Mouse (Mus musculus): ENCODE data around the gene Klhdc8b.

Gene Klhdc8b

GRCm38 (mm10) chr9:108461181-108461631, at the start of gene Klhdc8b:
TSS of gene Klhdc8b (minus strand) at chr9:108461581.
- DNase-seq (ENCODE audit: low read depth), result no peak

- DNase-seq (ENCODE audit: low read depth), result no peak
Measured at GRCm38 (mm10) chr9:108508776-108509175, 47.4 kb upstream of the Klhdc8b start.

- peak; percentile 98 for DNase-seq (ENCODE audit: low read depth)
Measured at GRCm38 (mm10) chr9:108507619-108508434, 46.4 kb upstream of the Klhdc8b start, which contains the start of gene Qars. TSS of gene Qars (plus strand) at chr9:108507706.

DNA sequence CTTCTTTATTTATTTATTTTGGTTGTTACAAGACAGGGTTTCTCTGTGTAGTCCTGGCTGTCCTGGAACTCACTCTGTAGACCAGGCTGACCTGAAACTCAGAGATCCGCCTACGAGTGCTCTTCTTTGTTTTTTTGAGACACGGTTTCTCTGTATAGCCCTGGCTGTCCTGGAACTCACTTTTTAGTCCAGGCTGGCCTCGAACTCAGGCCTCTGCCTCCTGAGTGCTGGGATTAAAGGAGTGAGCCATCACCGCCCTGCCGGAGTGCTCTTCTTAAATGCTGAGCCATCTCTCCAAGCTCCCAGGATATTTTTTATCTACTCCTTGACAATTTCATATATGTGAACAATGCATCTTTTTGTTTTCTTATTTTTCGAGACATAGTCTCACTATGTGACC, 45.5 kb upstream of the Klhdc8b start:
- DNase-seq (ENCODE audit: low read depth), result no peak

- no peak for DNase-seq (ENCODE audit: low read depth)
Measured at GRCm38 (mm10) chr9:108499943-108500342, 38.6 kb upstream of the Klhdc8b start.

DNA sequence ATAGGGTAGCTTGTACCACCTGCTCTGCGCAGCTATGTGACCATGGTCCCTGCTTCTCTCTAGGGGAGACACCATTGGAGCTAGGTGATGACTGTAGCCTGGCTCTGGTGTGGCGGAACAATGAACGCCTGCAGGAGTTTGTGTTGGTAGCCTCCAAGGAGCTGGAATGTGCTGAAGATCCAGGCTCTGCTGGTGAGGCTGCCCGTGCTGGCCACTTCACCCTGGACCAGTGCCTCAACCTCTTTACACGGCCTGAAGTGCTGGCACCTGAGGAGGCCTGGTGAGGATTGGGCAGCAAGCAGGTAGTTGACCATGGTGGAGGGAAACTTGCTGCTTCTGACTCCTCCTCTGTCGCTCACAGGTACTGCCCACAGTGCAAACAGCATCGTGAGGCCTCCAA, 37.9 kb upstream of the Klhdc8b start:
- no peak for DNase-seq (ENCODE audit: low read depth)

DNA sequence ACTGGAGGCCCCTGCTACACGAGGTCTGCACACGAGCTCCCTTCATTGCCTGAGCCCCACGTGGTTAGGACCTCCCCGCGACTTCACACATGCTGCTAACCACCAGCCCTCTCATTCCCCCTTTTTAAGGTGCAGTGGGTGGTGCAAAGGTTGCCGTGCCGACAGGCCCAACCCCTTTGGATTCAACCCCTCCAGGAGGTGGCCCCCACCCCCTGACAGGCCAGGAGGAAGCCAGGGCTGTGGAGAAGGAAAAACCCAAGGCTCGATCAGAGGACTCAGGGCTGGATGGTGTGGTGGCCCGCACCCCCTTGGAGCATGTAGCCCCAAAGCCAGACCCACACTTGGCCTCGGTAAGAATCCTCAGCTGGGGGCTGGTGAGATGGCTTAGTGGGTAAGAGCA, 33.5 kb upstream of the Klhdc8b start:
- no peak for DNase-seq (ENCODE audit: low read depth)

- DNase-seq (ENCODE audit: low read depth), result no peak
Measured at GRCm38 (mm10) chr9:108494146-108494825, 32.9 kb upstream of the Klhdc8b start.

- no peak for DNase-seq (ENCODE audit: low read depth)
Measured at GRCm38 (mm10) chr9:108493246-108493645, 31.9 kb upstream of the Klhdc8b start.

- DNase-seq (ENCODE audit: low read depth), result peak; percentile 84
Measured at GRCm38 (mm10) chr9:108492043-108492750, 30.8 kb upstream of the Klhdc8b start.

DNA sequence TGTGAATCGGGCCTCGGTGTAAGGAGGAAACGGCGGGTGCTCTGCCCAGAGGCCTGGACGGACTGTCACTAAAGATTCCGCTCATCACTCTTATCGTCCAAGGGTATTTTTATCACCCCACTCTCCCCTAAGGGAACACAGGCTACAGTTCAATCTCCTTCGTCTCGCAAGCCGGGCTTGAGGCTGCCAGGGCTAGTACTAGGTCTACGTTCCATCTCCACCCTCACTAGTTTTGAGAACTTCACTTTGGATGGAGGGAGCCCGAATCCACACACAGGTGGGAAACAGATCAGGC, 29.9 kb upstream of the Klhdc8b start:
- DNase-seq (ENCODE audit: low read depth), result no peak

GRCm38 (mm10) chr9:108490559-108491285, 29.3 kb upstream of the Klhdc8b start, which contains the start of gene Usp19:
TSS of gene Usp19 (plus strand) at chr9:108490602.
- peak; percentile 99 for DNase-seq (ENCODE audit: low read depth)

DNA sequence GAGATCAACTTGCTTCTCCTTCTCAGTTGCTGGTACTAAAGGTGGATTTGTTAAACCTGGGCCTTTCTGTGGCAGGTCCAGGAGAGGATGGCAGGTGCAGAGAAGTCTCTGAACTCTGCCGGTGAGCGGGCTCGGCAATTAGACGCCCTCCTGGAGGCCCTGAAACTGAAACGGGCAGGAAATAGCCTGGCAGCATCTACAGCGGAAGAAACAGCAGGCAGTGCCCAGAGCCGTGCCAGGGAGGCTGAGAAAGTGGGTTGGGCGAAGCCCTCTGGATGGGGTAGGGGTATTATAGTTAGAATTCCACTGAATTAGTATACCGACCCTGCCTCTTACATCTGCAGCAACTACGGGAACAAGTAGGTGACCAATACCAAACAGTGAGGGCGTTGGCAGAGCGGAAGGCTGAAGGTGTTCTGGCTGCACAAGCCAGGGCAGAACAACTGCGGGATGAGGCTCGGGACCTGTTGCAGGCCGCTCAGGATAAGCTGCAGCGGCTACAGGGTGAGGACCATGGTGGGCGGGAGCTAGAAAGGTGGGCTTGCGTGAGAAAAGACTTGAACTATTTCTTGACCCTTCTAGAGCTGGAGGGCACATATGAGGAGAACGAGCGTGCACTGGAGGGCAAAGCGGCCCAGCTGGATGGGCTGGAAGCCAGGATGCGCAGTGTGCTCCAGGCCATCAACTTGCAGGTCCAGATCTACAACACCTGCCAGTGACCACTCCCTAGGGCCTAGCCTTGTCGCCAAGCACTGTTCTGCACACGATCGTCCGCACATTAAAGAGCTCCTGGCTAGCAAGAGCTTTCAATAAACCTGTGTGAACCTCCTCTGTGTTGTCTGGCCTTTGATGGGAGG, 28.5 kb upstream of the Klhdc8b start:
- no peak for DNase-seq (ENCODE audit: low read depth)

GRCm38 (mm10) chr9:108489215-108489614, 27.8 kb upstream of the Klhdc8b start:
- DNase-seq (ENCODE audit: low read depth), result no peak

DNA sequence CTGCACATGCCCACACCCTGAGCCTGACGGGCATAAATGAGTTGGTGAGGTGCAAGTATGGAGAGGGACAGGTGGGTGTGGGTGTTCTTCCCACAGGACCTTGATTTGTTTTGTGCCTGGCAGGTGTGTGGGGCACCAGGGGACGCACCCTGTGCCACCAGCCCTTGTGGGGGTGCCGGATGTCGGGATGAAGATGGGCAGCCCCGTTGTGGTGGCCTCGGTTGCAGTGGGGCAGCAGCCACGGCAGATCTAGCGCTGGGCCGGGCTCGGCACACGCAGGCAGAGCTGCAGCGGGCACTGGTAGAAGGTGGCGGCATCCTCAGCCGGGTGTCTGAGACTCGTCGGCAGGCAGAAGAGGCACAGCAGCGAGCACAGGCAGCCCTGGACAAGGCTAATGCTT, 27.0 kb upstream of the Klhdc8b start:
- DNase-seq (ENCODE audit: low read depth), result no peak

DNA sequence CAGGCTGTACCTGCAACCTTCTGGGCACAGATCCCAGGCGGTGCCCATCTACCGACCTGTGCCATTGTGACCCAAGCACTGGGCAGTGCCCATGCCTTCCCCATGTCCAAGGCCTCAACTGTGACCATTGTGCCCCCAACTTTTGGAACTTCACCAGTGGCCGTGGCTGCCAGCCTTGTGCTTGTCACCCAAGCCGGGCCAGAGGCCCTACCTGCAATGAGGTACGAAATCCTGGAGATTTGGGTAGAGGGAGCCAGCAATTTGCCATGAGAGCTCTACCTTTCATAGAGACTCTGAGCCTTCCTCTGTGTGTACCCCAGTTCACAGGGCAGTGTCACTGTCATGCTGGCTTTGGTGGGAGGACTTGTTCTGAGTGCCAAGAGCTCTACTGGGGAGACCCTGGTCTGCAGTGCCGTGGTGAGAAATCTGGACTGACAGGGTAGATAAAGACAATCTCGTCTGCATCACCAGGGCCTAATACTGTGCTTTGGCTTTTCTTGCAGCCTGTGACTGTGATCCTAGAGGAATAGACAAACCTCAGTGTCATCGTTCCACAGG, 25.7 kb upstream of the Klhdc8b start:
- DNase-seq (ENCODE audit: low read depth), result no peak

DNA sequence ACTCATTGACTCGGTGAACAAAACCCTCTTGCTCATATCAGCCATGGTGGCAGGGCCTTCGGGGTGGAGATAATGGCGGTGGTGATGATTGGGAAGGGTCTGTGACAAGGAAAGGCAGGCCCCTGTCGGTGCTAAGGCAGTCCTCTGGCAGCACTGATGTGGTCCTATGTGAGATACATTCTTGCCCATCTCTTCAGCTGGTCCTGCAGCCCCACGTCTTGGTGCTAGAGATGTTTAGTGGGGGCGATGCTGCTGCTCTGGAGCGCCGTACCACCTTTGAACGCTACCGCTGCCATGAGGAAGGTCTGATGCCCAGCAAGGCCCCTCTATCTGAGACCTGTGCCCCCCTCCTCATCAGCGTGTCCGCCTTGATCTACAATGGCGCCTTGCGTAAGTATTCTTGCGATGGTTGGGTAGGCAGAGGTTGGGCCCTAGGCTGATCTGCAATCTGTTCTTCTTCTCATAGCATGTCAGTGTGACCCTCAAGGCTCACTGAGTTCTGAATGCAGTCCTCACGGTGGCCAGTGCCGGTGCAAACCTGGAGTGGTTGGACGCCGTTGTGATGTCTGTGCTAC, 24.0 kb upstream of the Klhdc8b start:
- DNase-seq (ENCODE audit: low read depth), result no peak

- no peak for DNase-seq (ENCODE audit: low read depth)
Measured at GRCm38 (mm10) chr9:108484021-108484420, 22.6 kb upstream of the Klhdc8b start.

DNA sequence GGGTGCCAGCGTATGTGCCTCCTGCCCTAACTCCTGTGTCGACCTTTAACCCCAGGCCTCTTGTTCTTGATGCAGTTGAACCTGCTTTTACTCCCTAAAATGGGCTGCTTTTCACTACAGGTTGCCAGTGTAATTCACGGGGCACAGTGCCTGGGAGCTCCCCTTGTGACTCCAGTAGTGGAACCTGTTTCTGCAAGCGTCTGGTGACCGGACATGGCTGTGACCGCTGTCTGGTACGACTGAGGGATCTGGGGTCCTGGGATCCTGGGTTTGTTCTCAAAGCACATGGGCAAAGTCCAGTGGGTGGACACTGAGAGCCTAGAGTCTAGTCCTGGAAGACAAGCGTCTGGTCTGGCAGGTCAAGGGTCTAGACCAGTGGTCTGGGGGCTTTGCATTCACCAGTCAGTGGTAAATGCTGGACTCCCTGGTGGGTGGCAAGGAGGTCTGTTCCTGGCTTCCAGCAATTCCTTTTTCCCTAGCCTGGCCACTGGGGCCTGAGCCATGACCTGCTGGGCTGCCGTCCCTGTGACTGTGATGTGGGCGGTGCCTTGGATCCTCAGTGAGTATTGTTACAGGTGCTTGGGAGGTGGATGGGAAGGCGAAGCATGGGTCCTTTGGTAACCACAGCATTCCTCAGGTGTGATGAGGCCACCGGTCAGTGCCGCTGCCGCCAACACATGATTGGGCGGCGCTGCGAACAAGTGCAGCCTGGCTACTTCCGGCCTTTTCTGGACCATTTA, 21.8 kb upstream of the Klhdc8b start:
- DNase-seq (ENCODE audit: low read depth), result no peak
